Mouse (Mus musculus) hindlimb bud, embryonic 11.5 days (tissue): ENCODE results near the gene Kcnk6.

ENCODE experiments used
- DNase-seq: peaks from one replicate; pipeline ENCODE4 v3.0.0-alpha.2; 2012; ENCODE audit warnings: low read depth, low spot score; ENCODE audit errors: extremely low spot score

The Kcnk6 gene

DNA sequence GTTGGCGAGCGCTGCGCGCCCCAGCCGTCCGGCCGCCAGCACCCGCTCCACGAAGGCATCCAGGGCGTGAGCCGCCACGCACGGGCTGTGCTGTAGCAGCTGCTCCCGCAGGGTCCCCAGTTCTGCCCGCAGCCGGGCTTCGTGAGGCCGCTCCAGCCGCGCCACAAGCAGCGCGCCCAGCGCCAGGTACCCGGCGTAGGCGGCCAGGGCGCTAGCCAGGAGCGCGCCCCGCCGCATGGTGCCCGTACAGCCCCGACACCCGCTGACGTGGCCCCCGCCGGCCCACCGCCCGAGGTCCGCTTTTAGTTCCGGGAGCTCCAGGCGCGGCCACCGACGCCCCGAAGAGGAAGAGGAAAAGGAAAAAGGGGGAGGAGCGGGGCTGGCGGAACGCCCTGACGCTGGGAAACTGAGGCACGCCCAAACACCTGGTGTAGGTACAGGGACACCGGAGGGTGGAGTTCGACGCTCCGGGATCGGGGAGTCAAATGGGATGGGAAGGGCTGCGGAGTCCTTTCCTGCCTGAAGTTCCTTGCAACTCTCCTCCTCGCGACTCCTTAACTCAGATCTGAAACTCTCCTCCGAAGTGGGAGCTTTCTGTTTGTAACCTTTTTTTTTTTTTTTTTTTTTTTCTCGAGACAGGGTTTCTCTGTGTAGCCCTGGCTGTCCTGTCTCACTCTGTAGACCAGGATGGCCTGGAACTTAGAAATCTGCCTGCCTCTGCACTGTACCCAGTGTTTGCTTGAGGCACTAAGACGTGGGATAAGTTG is at the start of gene Kcnk6:
Gene Kcnk6, minus strand, starts transcription at position 269 of the 767 bp plus-strand sequence.
- DNase-seq: no peak

DNA sequence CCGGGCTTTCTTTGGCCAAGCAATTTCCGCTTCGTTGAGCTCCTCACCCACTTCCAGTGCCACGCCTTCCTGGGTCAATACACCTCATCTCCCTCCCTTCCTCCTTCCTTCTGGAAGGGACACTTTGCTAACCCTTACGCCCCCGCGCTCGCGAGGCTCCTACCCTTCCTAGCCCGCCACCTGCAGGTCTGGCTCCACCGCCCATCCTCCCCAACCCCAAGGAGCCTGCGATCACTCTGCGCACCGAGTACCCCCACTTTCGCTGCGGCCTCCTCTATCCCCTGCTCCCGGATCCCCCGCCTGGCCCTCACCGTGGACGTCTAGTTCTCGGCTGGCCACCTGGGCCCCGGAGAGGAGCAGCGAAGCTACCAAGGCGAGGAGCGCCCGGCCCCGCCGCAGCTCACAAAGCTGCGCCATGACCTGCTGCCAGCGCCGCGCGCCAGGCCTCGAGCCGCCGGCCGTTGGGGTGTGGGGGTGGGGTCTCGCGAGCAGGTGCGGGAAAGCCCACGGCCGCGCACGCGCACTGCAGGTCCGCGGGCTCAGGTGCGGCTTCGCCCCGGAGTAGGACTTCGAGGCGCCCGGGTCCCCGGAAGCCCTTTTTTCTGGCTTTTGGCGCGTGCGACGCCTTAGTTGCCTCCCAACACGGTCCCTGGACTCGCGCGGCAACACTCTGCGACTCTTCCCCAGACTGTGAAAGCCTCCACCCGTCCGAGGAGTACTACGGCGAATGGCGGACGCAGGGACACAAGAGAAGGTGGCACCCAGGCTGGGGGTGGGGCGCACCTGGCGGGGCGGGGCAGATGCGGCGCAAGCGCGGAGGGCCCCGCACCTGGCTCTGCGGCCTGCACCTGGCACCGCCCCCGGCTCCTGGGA is 49.1 kb upstream of the Kcnk6 start, which contains the start of gene Spint2:
Gene Spint2, minus strand, starts transcription at position 712 of the 873 bp plus-strand sequence.
- no peak for DNase-seq

DNA sequence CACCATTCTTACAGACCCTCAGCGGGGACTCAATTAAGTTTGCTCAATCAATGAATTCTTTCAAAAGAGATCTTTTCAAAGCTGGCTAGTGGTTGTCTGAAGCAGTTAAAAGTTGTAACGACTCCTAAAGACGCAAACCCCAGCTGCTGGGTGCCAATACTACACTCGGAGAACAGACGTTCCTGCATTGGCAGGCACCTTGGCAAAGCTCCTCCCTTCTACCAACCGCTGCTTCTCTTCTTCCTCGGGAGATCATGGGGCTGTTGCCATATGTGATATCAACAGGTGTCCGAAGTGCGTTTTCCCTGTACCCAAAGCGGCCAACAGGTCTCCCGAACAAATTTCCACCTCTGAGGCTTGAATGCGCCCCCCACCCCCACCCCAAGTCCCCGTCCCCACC is 48.5 kb upstream of the Kcnk6 start:
- DNase-seq: no peak

DNA sequence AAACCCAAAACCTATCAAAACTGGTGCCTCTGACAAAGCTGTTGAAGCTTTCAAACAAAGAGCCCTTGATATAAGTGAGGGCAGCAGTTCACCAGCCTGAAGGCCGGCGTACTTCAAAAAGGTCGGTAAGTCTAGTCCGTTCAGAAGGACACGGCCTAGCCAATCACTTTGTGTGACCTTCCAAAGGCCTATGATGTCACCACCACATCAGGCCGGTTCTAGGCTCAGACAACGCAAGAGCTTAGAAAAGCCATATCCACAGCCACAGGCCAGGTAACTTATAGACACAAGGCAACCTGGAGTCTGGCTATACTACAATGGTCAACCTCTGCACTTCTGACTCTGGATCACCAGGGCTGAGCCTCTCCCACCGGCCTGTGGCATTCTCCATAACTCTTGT is 47.6 kb upstream of the Kcnk6 start:
- DNase-seq: no peak

DNA sequence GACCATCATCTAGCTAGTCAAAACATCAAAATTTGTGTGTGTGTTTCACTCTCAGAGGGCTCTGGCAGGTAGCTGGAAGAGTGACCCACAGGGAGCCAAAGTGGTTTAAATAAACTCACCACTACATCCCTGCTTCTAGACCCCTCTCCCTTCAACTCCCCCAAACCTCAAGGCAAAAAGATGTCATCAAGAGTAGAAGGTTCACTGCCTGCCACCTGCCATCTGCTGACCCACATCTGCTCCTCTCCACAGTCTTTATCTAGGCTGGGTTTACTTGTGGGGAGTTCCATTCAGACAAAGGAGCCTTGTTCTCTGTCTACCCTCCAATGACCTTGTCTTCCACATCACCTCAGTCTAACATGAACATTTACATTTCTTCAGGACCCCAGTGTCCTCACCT is 46.9 kb upstream of the Kcnk6 start:
- no peak for DNase-seq

DNA sequence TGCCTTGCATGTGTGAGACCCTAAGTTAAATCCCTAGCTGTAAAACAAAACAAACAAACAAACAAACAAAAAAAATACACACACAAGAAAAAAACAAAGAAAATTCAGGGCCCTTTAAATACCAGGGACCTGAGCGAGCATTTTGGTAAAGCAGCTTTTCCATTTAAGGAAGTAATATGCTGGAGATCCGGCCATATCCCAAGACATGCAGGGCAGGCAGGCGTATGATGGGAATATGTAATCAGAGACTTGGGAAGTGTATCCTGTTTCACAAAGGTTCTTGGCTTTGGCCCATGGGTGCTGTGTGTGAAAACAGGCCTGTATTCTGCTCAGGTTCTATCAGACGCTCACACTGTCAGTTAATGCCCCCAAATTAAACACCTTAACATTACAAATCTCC is 45.2 kb upstream of the Kcnk6 start:
- no peak for DNase-seq

DNA sequence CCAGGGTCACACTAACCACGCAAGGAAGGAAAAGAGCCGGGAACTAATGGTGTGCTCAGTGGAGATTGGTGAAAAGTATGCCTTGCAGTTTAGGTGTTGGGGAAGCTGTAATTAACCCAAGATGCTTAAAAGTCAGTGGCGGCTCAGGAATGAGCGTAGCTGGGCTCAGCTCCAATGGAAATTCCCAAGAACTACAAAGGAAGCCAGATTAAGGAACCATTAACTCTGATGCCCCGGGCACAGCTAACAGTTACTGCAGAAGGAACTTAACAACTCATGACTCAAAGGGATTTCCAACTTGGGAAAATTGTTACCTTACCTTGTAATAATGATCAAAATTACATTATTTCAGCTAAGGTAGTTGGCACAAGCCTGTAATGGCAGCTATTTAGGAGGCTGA is 44.4 kb upstream of the Kcnk6 start:
- no peak for DNase-seq

DNA sequence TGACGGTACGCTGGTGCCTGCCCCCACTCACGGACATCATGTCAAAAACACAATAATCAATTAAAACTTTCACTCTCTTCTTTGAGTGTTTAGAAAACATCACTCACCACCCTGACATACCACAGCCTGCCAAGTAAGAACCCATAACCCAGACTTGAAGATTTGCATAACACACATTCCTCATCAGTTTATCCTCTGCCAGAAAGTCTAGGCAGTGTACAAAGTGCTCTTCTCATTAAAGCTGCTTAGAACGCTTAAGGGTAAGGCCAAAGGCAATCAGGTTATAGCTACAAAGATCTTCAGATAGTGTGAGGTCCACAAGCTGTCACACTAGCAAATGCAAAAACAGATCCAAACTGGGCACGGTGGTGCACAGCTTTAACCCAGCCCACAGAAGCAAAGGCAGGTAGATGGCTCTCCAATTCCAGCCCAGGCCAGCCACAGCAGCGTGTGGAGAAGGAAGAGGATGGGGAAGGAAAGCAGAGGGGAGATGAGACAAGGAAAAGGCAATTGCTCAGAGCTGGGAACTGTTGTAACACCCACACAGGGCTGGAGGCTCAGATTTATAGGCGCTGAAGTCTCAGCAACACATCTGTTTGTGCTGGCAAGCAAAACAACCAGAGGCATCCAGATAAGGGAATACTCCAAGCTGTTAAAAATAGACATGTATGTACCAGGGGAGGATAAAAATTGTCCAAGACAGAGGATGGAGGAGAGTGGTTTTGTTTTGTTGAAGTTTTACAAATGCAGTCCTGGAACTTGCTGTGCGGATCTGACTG is 39.6 kb upstream of the Kcnk6 start:
- DNase-seq: no peak

DNA sequence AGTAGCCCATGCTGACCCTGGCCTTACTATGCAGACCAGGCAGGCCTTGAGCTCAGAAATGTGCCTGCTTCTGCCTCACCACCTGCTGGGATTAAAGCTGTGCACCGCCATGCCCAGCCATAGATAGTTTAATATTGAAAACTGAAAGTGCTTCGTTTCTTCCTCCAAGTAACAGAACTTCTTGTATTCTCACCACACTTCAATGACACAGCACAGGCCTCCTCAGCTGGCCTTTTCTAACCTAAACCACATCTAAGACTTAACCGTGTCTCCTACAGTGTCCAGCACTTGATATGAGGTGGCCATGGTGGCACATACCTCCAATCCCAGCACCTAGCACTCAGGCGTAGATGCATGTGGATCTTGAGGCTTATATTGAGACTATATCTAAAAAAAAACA is 38.1 kb upstream of the Kcnk6 start:
- no peak for DNase-seq

DNA sequence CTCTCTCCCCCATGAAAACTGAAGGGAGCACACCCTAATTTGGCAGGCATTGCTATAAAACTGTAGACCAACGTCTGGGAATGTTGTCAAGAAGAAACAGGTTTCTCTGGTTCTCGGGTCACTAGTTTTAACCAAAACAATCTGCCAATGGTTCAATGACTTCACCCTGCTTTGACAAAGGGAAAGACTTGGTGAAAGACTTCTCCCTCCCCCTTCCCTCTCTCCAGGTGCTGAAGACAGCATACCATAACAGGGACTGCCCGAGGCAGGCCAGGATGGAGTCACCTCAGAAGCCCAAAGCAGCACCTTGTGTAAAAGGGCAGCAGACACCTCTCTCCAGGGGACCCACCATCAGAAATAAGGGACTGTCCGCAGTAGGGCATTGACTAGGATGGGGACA is 34.6 kb upstream of the Kcnk6 start:
- no peak for DNase-seq

DNA sequence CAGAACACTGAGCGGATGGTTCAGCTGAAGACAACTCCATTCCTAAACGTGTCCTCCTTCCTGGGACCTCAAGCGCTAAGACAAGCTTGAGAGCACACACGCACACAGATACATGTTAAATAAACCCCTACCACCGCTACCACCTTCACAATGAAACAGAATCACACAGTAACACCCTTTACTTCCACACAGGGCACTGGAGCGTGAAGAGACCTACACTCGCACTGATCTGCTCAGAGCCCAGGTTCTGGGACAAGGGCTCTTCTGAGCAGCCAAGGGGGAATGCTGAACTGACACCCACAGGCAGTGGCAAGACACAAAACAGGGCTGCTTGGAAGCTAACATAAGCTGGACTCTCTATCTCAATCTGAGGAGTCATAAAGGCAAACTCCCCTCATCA is 33.3 kb upstream of the Kcnk6 start:
- DNase-seq: no peak

DNA sequence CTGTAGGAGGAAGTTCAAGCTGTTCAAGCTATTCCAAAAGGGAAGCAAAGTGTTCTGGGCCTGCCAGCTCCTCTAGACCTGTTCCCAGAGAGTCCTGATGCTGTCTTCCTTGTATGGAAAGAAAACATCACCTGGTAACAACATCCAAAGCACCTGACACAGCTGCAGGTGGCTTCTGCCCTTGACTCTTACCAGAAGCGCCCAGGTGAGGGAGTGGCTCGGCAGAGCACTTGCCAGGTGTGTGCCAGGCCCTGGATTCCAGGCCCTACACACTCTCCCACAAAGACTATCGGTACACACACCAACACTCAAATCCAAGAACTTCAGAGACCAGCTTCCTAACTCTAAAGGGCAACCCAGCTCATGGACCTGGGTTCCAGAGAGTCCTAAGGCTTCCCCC is 31.5 kb upstream of the Kcnk6 start:
- DNase-seq: no peak

DNA sequence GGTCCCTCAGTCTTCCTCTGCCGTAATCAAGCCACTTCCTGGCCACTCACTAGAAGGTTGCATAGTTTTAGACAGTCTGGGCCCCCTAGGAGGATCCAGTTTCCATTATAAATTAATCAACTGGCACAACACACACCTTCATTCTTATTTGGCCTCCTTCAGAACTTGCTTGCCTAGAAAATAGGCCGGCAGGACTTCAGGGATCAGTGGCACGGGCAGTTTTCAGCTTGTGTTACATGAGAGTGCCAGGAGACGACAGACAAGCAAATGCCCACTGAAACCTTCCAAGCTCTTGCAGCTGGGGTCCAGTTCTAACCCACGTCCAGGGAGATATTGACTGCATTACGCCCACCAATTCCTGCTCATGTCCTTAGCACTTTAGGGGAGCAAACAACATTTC is 29.8 kb upstream of the Kcnk6 start:
- no peak for DNase-seq

DNA sequence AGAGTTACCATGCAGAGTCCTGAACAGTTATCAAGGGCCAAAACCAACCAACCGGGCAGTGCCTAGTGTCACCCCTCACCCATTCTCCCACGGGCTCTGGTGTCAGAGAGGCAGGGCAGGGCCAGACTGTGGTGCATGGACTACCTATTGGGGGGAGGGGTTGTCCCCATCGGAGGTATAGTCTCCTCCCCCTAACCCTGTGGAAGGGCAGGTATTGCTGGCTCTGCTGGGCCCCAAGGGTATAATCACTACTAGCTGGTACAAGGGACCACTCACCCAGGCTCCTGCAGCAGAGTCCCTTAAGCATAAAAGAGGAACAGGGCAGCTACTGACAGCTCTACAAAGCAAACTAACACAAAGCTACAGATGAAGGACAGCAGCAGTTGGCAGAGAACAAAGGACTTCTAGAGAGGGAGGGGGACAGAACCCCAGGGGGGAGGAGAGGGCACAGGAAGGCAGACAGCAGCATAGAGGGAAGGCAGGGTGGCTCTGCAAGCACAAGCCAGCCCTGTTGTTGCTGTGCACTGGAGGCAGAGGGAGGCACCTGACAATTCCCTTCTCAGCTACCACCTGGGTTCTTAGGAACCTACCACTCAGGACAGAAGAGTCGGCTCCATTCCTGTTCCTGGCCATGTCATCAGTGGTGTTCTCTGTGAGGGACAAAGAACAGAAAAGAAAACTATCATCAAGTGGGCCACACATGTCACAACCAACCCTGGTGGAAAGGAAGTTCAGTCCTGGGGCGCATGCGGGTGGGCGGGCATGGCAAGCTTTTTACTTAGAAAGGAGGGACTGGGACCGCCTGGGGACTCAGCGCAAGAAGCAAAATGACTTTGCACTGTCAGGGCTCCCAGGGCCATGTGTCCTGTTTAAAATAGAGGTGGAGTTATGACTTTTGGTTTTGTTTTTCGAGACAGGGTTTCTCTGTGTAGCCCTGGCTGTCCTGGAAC is 27.7 kb upstream of the Kcnk6 start:
- DNase-seq: no peak

DNA sequence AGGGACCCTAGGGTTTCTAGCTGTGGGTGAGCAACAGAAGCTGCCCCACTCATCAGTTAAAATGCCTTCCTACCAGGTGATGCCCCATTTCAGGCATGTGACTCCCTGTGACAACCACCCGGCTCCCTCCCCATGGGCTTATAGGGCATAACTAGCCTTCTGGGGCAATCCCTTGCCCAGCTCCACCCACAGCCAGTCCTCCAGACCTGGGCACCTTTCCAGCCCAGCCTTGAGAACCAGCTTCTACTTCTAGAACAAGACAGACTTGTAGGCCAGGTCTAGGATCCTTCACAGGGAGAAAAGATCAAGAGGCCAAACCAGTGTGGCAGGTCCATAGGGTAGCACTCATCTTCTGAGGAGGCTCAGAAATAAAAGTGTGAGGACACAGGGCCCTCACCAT is 25.1 kb upstream of the Kcnk6 start:
- DNase-seq: no peak

DNA sequence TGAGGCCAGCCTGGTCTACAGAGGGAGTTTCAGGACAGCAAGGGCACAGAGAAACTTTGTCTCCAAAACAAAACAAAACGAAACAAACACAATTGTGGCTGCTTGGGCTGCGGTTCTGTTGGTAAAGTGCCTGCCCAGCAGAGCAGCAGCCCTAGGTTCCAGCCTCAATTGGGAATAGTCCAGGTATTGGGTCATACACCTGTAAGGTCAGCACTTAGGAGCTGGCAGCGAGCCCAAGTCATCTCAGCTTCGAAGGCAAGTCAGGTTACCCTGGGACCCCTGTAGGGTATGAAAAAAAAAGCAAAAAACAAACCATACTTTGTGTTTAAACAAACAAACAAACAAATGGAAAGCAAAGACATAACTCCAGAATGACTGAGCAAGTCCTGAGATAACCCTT is 23.6 kb upstream of the Kcnk6 start:
- DNase-seq: no peak

DNA sequence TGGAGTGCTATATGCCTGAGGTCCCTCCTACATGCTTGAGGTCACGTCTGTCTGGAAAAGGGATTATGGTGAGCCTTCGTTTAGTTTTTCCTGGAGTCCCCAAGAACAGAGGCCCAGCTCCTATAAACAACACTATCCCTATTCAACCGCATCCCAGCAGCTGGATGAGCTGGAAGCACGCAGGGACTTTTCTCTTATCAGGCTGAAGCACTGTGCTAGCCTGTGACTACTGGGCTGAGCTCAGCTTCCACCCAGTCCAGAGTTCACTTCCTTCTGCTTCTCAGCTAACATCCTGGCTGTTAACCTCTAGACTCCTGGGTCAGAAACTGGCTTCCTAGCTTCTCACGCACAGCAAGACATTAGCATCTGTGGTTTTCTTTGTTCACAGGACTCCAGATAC is 21.5 kb upstream of the Kcnk6 start:
- no peak for DNase-seq

DNA sequence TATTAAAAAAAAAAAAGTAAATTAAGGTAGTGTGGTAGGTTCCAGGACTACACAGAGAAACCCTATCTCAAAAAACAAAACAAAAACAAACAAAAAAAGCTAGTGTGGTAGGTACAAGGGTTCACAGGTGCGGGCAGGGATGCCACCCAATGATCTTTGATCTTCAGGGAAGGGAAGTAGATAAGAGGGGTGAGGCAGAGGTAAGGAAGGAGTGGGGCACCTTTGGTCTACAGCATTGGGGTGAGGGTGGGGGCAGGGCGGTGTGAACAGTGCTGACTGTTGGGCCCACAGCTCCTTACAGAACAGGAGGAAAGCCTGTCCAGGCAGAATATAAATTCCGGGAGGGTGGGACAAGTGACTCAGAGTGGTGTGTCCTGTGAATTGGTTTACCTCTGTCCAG is 18.9 kb upstream of the Kcnk6 start:
- no peak for DNase-seq

DNA sequence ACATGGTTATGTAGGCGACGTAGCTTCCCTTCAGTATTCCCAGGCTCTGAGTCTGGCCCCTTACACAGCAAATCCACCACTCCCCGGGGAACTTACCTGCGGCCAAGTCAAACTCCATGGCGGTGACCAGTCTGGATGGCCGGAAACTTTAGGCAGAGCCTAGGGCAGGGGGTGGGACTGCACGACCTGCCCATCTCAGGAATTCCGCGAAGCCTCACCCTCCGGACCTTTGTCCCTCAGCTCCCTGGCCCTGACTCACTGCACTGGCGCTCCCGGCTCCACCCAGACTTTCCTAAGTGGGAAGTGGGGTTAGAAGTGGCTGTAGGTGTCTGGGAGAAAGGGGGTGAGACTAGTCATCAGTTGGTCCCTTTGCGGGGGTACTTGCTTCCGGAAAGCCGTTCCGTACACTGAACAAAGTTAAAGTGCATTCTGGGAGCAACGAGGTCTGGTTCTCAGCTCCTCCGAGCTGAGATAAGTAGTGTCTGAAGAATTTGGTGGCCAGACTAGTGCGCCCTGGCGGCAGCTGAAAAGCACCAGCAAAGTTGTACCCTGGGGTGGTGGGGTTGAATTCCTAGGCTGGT is 16.0 kb upstream of the Kcnk6 start, which contains the start of gene 2200002D01Rik:
Gene 2200002D01Rik, minus strand, starts transcription at position 206 of the 581 bp plus-strand sequence.
- no peak for DNase-seq

DNA sequence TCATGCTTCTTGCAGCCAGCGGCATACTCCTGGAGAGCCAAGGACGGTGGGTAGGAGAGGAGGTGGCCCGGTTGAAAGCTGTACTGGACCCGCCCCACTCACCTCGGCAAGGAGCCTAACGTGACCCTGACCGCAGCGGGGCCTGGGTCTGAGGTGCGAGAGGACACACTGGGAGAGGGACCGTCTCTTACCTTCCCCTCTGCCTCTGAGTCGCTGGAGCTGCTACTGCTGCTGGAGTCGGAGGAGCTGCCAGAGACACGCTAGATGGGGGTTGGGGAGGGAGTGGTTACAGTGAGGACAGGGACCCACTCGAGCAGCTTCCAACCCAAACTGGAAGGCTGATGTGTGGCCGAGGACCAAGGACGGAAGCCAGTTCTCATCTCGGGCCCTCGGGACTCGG is 15.4 kb upstream of the Kcnk6 start:
- DNase-seq: no peak
